Mouse (Mus musculus) limb, embryonic 12.5 days (tissue): ENCODE results near the gene Nkg7. TPM values are rescaled to one million over a fixed set of nuclear protein-coding genes. Genes with fewer than 3 reads are reported as not detected.
A peak's percentile ranks its signal among the peaks of the same experiment; 100 is the strongest.

Experiments
- ATAC-seq: fragments of 200-750 bp; cut with Nextera tagmentation; 2 replicates; pipeline ENCODE4 v1.8.0; 2017; ENCODE audit warnings: low read depth, moderate TSS enrichment; ENCODE audit not compliant: insufficient number of reproducible peaks, insufficient read depth, low FRiP score, low TSS enrichment
- H3K27ac ChIP-seq: fragments of 300-500 bp; sonication (generic); 2 replicates; pipeline ENCODE4 v1.5.1; 2016; ENCODE audit warnings: mild to moderate bottlenecking, moderate library complexity
- H3K27me3 ChIP-seq: fragments of 300-500 bp; sonication (generic); 2 replicates; pipeline ENCODE4 v1.6.1; 2016; ENCODE audit warnings: mild to moderate bottlenecking, moderate library complexity
- H3K36me3 ChIP-seq: fragments of 300-500 bp; sonication (generic); 2 replicates; pipeline ENCODE4 v1.6.1; 2016; ENCODE audit warnings: mild to moderate bottlenecking, moderate library complexity
- H3K4me1 ChIP-seq: fragments of 300-500 bp; sonication (generic); replicated peaks from 2 replicates; pipeline ENCODE4 v1.6.1; 2016
- H3K4me2 ChIP-seq: fragments of 300-500 bp; sonication (generic); 2 replicates; pipeline ENCODE4 v1.6.1; 2016; ENCODE audit warnings: mild to moderate bottlenecking, moderate library complexity
- H3K4me3 ChIP-seq: fragments of 300-500 bp; sonication (generic); replicated peaks from 2 replicates; pipeline ENCODE4 v1.5.1; 2016; ENCODE audit warnings: mild to moderate bottlenecking
- H3K9ac ChIP-seq: fragments of 300-500 bp; sonication (generic); replicated peaks from 2 replicates; pipeline ENCODE4 v1.6.1; 2016; ENCODE audit warnings: mild to moderate bottlenecking, moderate library complexity
- H3K9me3 ChIP-seq: fragments of 300-500 bp; sonication (generic); 2 replicates; pipeline ENCODE4 v1.6.1; 2016; ENCODE audit warnings: mild to moderate bottlenecking, moderate library complexity
- WGBS: fragments of 180-500 bp; shearing (Covaris S2); methylation state at CpG from one replicate; pipeline ENCODE4 v1.1.7; 2016; 5-methylcytosine and 5-hydroxymethylcytosine counted together
- polyA plus RNA-seq: library from polyadenylated mRNA; unstranded; fragments of >200 nt; fragmentation: Nextera tagmentation; extraction: Ambion mirVana; gene quantifications from 2 replicates; pipeline ENCODE4 v1.2.1, GENCODE M21; 2016

Nkg7 gene
- polyA plus RNA-seq, 1 experiment from 2014 or later = not detected

- Histone ChIP-seq H3K4me2 (no peak overlapping the region), H3K36me3 (peaks cover 9% of the 10 kb centered on the region), H3K9ac (no peak overlapping the region), H3K9me3 (no peaks in the 10 kb centered on the region), H3K4me1 (peaks cover 11% of the 10 kb centered on the region), H3K27me3 (no peaks in the 10 kb centered on the region), H3K4me3 (no peak overlapping the region), H3K27ac (no peak overlapping the region)
- WGBS = 89% methylated on average over 4 of the region's 4 CpGs
- ATAC-seq = no peak
Observed at GRCm38 (mm10) chr7:43447801-43448200, 10.9 kb downstream of the Nkg7 start.

GRCm38 (mm10) chr7:43448246-43448645 is 11.4 kb downstream of the Nkg7 start:
- Histone ChIP-seq H3K4me2 (no peak overlapping the region), H3K27ac (no peak overlapping the region), H3K9ac (no peak overlapping the region), H3K4me1 (peaks cover 11% of the 10 kb centered on the region), H3K36me3 (peaks cover 13% of the 10 kb centered on the region), H3K27me3 (no peaks in the 10 kb centered on the region), H3K9me3 (no peaks in the 10 kb centered on the region), H3K4me3 (no peak overlapping the region)
- 89% methylated on average over 3 of the region's 3 CpGs for whole genome bisulfite sequencing
- no peak for ATAC-seq

DNA sequence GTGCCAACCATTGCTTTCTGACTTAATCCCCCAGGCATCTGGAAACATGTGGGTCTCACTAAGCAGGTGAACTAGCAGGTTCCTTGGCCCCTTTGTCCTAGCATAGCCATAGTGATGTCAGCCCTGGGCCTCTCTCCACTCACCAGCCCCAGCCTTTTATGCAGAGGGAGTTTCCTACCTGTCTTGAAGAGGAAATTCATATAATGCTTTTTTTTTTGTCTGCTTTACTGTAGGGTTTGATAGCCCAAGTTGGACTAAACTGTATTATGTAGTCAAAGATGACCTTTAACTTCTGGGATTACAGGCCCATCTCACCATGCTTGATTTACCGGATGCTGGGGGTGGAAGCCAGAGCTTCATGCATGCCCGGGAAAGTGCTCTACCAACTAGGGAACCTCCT is 12.9 kb downstream of the Nkg7 start:
- WGBS = 94% methylated on average over 2 of the region's 2 CpGs
- peaks cover 4% of the 10 kb centered on the region; the same call in 1 of the 2 replicates for H3K4me1 ChIP-seq
- no peaks in the 10 kb centered on the region for H3K9me3 ChIP-seq
- no peak overlapping the region for H3K4me3 ChIP-seq
- H3K36me3 ChIP-seq = peaks cover 29% of the 10 kb centered on the region
- H3K27ac ChIP-seq = no peak overlapping the region
- no peak for ATAC-seq
- no peak overlapping the region for H3K4me2 ChIP-seq
- H3K27me3 ChIP-seq = no peaks in the 10 kb centered on the region
- no peak overlapping the region for H3K9ac ChIP-seq

GRCm38 (mm10) chr7:43451726-43452125 is 14.9 kb downstream of the Nkg7 start:
- Histone ChIP-seq H3K4me2 (no peak overlapping the region), H3K4me3 (no peak overlapping the region), H3K36me3 (peaks cover 48% of the 10 kb centered on the region), H3K9ac (no peak overlapping the region), H3K9me3 (no peaks in the 10 kb centered on the region), H3K4me1 (no peaks in the 10 kb centered on the region), H3K27ac (no peak overlapping the region), H3K27me3 (no peaks in the 10 kb centered on the region)
- ATAC-seq = no peak
- WGBS = 94% methylated on average over 11 of the region's 11 CpGs

DNA sequence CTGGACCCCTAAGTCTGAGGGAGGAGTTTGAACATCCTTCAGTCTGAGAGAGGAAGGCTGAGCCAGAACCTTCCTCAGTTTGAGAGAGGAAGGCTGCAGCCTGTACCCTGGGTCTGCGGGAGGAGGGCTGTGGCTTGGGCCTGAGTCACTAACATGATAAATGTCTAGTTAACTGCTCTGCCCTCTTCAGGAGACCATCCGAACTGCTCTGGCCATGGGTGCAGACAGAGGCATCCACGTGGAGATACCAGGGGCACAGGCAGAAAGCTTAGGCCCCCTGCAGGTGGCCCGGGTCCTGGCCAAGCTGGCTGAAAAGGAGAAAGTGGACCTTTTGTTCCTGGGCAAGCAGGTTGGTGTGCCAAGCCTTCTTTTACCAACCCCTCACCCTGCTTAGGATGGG is 15.7 kb downstream of the Nkg7 start:
- no peaks in the 10 kb centered on the region for H3K9me3 ChIP-seq
- no peak overlapping the region for H3K4me3 ChIP-seq
- WGBS = 41% methylated on average over 4 of the region's 4 CpGs
- no peak overlapping the region for H3K4me2 ChIP-seq
- no peak overlapping the region for H3K27ac ChIP-seq
- H3K4me1 ChIP-seq = no peaks in the 10 kb centered on the region
- H3K27me3 ChIP-seq = no peaks in the 10 kb centered on the region
- peaks cover 57% of the 10 kb centered on the region for H3K36me3 ChIP-seq
- ATAC-seq = no peak
- H3K9ac ChIP-seq = no peak overlapping the region

GRCm38 (mm10) chr7:43453599-43454355 is 16.9 kb downstream of the Nkg7 start:
- Histone ChIP-seq H3K9me3 (no peaks in the 10 kb centered on the region), H3K4me3 (no peak overlapping the region), H3K36me3 (peaks cover 61% of the 10 kb centered on the region), H3K27me3 (no peaks in the 10 kb centered on the region), H3K4me2 (no peak overlapping the region), H3K4me1 (no peaks in the 10 kb centered on the region), H3K9ac (no peak overlapping the region), H3K27ac (no peak overlapping the region)
- 74% methylated on average over 14 of the region's 14 CpGs for WGBS
- ATAC-seq = no peak

DNA sequence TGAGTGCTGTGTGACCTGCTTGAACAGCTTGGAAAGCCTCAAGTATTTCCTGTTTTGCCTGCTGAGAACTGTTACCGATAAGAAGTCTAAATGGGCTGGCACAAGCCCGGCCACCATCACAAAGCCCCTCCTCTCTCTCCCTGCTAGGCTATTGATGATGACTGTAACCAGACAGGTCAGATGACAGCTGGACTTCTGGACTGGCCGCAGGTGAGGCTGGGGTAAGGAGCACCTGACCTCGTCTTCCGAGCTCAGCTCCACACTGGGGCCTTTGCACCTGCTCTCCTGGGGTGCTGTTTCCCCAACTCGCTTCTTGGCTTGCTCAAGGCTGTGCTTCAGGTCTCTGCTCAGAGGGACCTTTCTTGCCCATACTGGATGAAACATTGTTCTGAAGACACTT is 17.5 kb downstream of the Nkg7 start:
- Histone ChIP-seq H3K9me3 (no peaks in the 10 kb centered on the region), H3K9ac (no peak overlapping the region), H3K4me1 (no peaks in the 10 kb centered on the region), H3K27me3 (no peaks in the 10 kb centered on the region), H3K4me2 (no peak overlapping the region), H3K27ac (no peak overlapping the region), H3K4me3 (no peak overlapping the region), H3K36me3 (peaks cover 61% of the 10 kb centered on the region)
- WGBS = 77% methylated on average over 6 of the region's 6 CpGs
- ATAC-seq = no peak

GRCm38 (mm10) chr7:43462851-43463250 is 26.0 kb downstream of the Nkg7 start, which contains the start of gene Vsig10l:
Vsig10l (plus strand) TSS chr7:43463151.
- Histone ChIP-seq H3K36me3 (peaks cover 2% of the 10 kb centered on the region), H3K4me1 (peaks cover 17% of the 10 kb centered on the region; the same call in 1 of the 2 replicates), H3K9me3 (no peaks in the 10 kb centered on the region), H3K4me3 (no peak within 1 kb of the TSS), H3K27me3 (peaks cover 45% of the 10 kb centered on the region), H3K27ac (no peak within 1 kb of the TSS), H3K9ac (no peak within 1 kb of the TSS), H3K4me2 (no peak within 1 kb of the TSS)
- no peak for ATAC-seq
- 66% methylated on average over 4 of the region's 4 CpGs for WGBS

DNA sequence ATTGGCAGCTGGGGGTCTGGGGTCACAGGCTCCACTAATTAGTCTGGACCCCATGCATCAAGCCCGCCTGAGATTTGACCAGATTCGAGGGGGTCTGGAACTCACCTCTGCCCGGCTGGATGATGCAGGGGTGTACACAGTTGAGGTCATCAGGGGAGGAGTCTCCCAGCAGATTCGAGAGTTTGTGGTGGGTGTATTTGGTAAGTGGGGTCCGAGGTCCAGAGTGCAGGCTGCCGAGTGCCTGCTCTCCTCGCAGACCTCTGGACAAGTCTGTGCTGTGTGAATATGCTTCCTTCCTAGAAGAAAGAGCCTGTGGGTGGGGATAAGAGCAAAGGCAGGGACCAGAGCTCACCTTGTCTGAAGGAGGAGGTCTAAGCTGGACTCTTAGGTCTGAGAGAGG is 27.1 kb downstream of the Nkg7 start:
- Histone ChIP-seq H3K27me3 (peaks cover 46% of the 10 kb centered on the region), H3K4me2 (no peak overlapping the region), H3K36me3 (no peaks in the 10 kb centered on the region), H3K4me3 (no peak overlapping the region), H3K9ac (no peak overlapping the region), H3K9me3 (no peaks in the 10 kb centered on the region), H3K4me1 (peaks cover 17% of the 10 kb centered on the region; the same call in 1 of the 2 replicates), H3K27ac (no peak overlapping the region)
- no peak for ATAC-seq
- 76% methylated on average over 7 of the region's 7 CpGs for WGBS

DNA sequence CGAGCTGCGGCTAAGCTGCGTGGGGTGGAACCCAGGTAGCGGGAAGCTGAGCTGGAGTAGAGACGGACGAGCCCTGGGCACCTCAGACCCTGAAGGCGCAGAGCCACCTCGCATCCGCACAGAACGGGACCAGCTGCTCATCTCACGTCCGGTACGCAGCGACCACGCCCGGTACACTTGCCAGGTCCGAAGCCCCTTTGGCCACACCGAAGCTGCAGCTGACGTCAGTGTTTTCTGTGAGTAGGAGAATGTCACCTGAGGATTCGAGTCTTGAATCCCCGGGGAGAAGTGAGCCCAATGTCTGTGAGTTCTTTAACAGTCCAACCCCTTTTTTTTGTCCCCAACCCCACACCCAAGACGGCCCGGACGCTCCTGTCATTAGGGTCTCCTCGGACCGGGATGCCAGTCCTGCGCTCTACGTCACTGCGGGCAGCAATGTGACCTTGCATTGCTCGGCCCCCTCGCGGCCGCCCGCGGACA is 28.0 kb downstream of the Nkg7 start:
- H3K9ac ChIP-seq = peak overlapping the region; percentile 44; the same call in 1 of the 2 replicates

GRCm38 (mm10) chr7:43465344-43466098 is 28.6 kb downstream of the Nkg7 start:
- Histone ChIP-seq H3K36me3 (no peaks in the 10 kb centered on the region), H3K27ac (no peak overlapping the region), H3K9me3 (no peaks in the 10 kb centered on the region), H3K27me3 (peaks cover 46% of the 10 kb centered on the region), H3K4me1 (peaks cover 17% of the 10 kb centered on the region; the same call in 1 of the 2 replicates), H3K9ac (peak overlapping the region; percentile 44; the same call in 1 of the 2 replicates), H3K4me2 (peak overlapping the region; percentile 82), H3K4me3 (peak overlapping the region; percentile 48)
- peak; percentile 73 for ATAC-seq
- WGBS = under 1% methylated on average over 33 of the region's 33 CpGs

More for the DNA sequence above, 28.0 kb downstream of the Nkg7 start:
- Histone ChIP-seq H3K4me2 (peak overlapping the region; percentile 82), H3K27ac (no peak overlapping the region), H3K27me3 (peaks cover 46% of the 10 kb centered on the region), H3K9me3 (no peaks in the 10 kb centered on the region), H3K4me1 (peaks cover 17% of the 10 kb centered on the region; the same call in 1 of the 2 replicates), H3K4me3 (peak overlapping the region; percentile 48), H3K36me3 (no peaks in the 10 kb centered on the region)
- peak; percentile 50; the same call in 1 of the 2 replicates for ATAC-seq
- 6% methylated on average over 35 of the region's 35 CpGs for WGBS
